Mouse (Mus musculus): Measurements from ENCODE around the gene Spsb2.

Spsb2 gene

GRCm38 (mm10) chr6:124808358-124809012, at the start of gene Spsb2:
Gene Spsb2 (plus strand): TSS chr6:124808661.
- peak; percentile 86 for DNase-seq

GRCm38 (mm10) chr6:124758849-124759232, 49.6 kb upstream of the Spsb2 start:
- no peak for DNase-seq

- DNase-seq, result peak; percentile 90
Observed at GRCm38 (mm10) chr6:124759259-124759658, 49.2 kb upstream of the Spsb2 start.

- no peak for DNase-seq
Observed at GRCm38 (mm10) chr6:124765951-124766350, 42.5 kb upstream of the Spsb2 start.

- no peak for DNase-seq
Observed at GRCm38 (mm10) chr6:124767536-124767919, 40.9 kb upstream of the Spsb2 start.

GRCm38 (mm10) chr6:124767920-124768703, 40.3 kb upstream of the Spsb2 start:
- DNase-seq, result peak; percentile 45

GRCm38 (mm10) chr6:124768704-124769044, 39.8 kb upstream of the Spsb2 start:
- no peak for DNase-seq

- DNase-seq, result peak; percentile 74
Observed at GRCm38 (mm10) chr6:124769101-124769765, 39.2 kb upstream of the Spsb2 start, which contains the start of gene Eno2. Gene Eno2 (minus strand): TSS chr6:124769673.

GRCm38 (mm10) chr6:124770013-124770412, 38.4 kb upstream of the Spsb2 start:
- DNase-seq, result no peak

- no peak for DNase-seq
Observed at GRCm38 (mm10) chr6:124770511-124770910, 38.0 kb upstream of the Spsb2 start.

GRCm38 (mm10) chr6:124779222-124779983, 29.1 kb upstream of the Spsb2 start, which contains the start of gene Lrrc23:
Gene Lrrc23 (minus strand): TSS chr6:124779727.
- DNase-seq, result peak; percentile 83

GRCm38 (mm10) chr6:124779984-124780416, 28.5 kb upstream of the Spsb2 start:
- DNase-seq, result no peak

- no peak for DNase-seq
Observed at GRCm38 (mm10) chr6:124780917-124781316, 27.5 kb upstream of the Spsb2 start.

GRCm38 (mm10) chr6:124782436-124782835, 26.0 kb upstream of the Spsb2 start:
- DNase-seq, result peak; percentile 77

GRCm38 (mm10) chr6:124786756-124787420, 21.6 kb upstream of the Spsb2 start:
- DNase-seq, result no peak

GRCm38 (mm10) chr6:124787722-124788121, 20.7 kb upstream of the Spsb2 start:
- no peak for DNase-seq

GRCm38 (mm10) chr6:124789519-124789918, 18.9 kb upstream of the Spsb2 start:
- DNase-seq, result no peak

- DNase-seq, result no peak
Observed at GRCm38 (mm10) chr6:124790121-124790520, 18.3 kb upstream of the Spsb2 start.

- DNase-seq, result no peak
Observed at GRCm38 (mm10) chr6:124791911-124792310, 16.6 kb upstream of the Spsb2 start.

GRCm38 (mm10) chr6:124795781-124796180, 12.7 kb upstream of the Spsb2 start:
- DNase-seq, result no peak

- DNase-seq, result no peak
Observed at GRCm38 (mm10) chr6:124796200-124796599, 12.3 kb upstream of the Spsb2 start.

GRCm38 (mm10) chr6:124802400-124802799, 6.1 kb upstream of the Spsb2 start:
- DNase-seq, result peak; percentile 30

All from embryo, embryonic 11 days (tissue).